Mouse (Mus musculus) retina, embryonic 14.5 days (tissue): ENCODE results near the gene Glra1.
A peak's percentile ranks its signal among the peaks of the same experiment; 100 is the strongest.

ENCODE experiments used
- DNase-seq: peaks from one replicate; pipeline ENCODE4 v3.0.0-alpha.2; 2015; ENCODE audit warnings: low spot score

The Glra1 gene

GRCm38 (mm10) chr11:55518806-55519674 is 89.0 kb downstream of the Glra1 start:
- peak; percentile 94 for DNase-seq

GRCm38 (mm10) chr11:55517666-55518065 is 90.3 kb downstream of the Glra1 start:
- no peak for DNase-seq

- peak; percentile 65 for DNase-seq
Observed at GRCm38 (mm10) chr11:55511374-55511773, 96.6 kb downstream of the Glra1 start.

GRCm38 (mm10) chr11:55505485-55505884 is 102.5 kb downstream of the Glra1 start:
- DNase-seq: no peak

GRCm38 (mm10) chr11:55502886-55503285 is 105.1 kb downstream of the Glra1 start:
- DNase-seq: no peak

GRCm38 (mm10) chr11:55501955-55502531 is 106.0 kb downstream of the Glra1 start:
- DNase-seq: no peak

- DNase-seq: peak; percentile 80
Observed at GRCm38 (mm10) chr11:55497885-55498284, 110.1 kb downstream of the Glra1 start.

- no peak for DNase-seq
Observed at GRCm38 (mm10) chr11:55496158-55496557, 111.8 kb downstream of the Glra1 start.

GRCm38 (mm10) chr11:55485443-55485842 is 122.6 kb downstream of the Glra1 start:
- DNase-seq: no peak

GRCm38 (mm10) chr11:55473219-55473618 is 134.8 kb downstream of the Glra1 start:
- DNase-seq: no peak

GRCm38 (mm10) chr11:55471467-55471866 is 136.5 kb downstream of the Glra1 start:
- DNase-seq: no peak

GRCm38 (mm10) chr11:55470761-55471160 is 137.2 kb downstream of the Glra1 start:
- DNase-seq: no peak

GRCm38 (mm10) chr11:55469923-55470691 is 137.9 kb downstream of the Glra1 start:
- no peak for DNase-seq

- DNase-seq: peak; percentile 100
Observed at GRCm38 (mm10) chr11:55469048-55469843, 138.8 kb downstream of the Glra1 start, which contains the start of gene G3bp1. G3bp1 (plus strand) TSS chr11:55469685.

GRCm38 (mm10) chr11:55468611-55469047 is 139.4 kb downstream of the Glra1 start:
- DNase-seq: no peak

- no peak for DNase-seq
Observed at GRCm38 (mm10) chr11:55468012-55468411, 140.0 kb downstream of the Glra1 start.

- no peak for DNase-seq
Observed at GRCm38 (mm10) chr11:55465177-55465576, 142.8 kb downstream of the Glra1 start.

- no peak for DNase-seq
Observed at GRCm38 (mm10) chr11:55464707-55465106, 143.3 kb downstream of the Glra1 start.
